Mouse (Mus musculus) gastrocnemius, postnatal 25 days (tissue): ENCODE measurements around the gene Mcts2. TPM values are rescaled to one million over a fixed set of nuclear protein-coding genes. Genes with fewer than 3 reads are reported as not detected.

Source experiments
- DNase-seq: peaks from one replicate; pipeline ENCODE4 v3.0.0; 2022
- total RNA-seq, 2 experiments: library from RNA; stranded (reverse); gene quantifications; 1 replicate in 1 of 2; 2 replicates in 1 of 2; pipeline ENCODE4 v1.2.3; 2021

Mcts2 gene
- total RNA-seq, 2 experiments from 2014 or later = 11.3 to 11.5 TPM

DNA sequence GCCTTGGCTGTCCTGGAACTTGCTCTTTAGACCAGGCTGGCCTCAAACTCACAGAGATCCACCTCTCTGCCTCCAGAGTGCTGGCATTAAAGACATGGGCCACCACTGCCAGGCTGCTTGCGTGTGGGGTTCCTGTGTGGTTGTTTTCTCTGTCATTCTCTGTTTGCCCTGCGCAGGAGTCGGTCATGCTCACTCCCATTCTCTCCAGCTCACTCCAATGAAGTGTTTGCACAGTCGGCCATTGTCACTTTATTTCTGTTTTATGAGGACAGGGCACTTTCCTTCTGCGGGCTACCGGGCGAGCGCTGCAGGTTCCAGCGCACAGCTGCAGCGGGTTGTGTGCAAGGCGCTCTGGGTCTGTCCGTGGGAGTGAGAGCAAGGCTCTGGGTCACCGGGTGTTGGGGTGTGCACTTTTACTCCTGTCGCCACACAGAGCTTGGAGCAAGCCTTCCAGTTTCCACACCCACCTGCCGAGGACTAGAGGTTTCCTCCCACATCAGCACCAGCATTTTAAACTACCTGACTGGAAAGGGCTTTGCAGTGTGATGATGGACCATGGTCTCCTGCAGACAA lies 38.4 kb downstream of the Mcts2 start:
- DNase-seq = no peak

DNA sequence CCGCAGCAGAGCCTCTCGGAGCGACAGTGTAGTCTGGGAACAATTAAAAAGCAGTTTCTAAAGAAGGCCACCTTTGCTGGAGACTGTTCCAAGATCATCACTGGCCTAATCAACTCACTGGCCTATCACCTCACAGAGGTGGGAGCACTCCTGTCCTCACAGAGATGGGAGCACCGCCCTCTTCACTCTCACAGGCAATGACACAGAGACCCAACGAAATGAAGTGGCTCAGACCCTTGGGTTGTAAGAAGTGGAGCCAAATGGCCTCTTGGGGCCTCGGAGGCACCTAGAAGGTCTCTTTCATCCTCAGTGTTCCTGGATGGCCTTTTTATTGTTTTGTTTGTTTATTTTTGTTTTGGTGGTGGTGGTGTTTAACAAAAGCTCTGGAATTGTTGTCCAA lies 39.4 kb downstream of the Mcts2 start:
- DNase-seq = no peak

DNA sequence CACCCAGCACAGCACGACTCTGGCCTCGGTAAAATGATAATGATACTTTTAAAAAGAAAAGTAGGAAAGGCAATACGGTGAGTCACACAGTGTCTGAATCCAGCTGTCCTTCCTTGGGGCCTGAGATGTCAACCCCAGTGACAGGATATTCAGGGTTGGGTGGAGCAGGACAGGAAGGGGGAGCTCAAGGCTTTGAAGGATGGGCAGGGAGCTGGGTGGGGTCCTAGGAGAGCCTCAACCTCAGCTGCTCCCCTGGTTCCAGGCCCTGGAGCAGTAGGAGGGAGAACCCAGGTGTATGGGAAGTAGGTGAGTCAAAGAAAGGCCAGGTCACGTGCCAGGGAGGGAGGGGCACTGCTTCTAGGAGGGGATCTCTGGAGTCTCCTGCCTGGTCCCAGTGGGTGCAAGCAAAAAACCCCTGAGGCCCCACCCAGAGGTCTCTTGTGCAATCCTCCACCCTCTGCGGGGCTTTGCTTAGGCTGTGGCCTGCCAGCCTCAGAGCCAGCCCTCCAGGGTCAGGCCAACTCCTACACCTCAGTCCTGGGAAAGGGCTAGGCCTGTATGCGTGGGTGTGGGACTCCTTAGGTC lies 40.0 kb downstream of the Mcts2 start:
- DNase-seq = no peak

- DNase-seq = peak; percentile 57
Observed at GRCm38 (mm10) chr2:152727795-152728510, 41.1 kb downstream of the Mcts2 start.

- no peak for DNase-seq
Observed at GRCm38 (mm10) chr2:152728594-152728993, 41.8 kb downstream of the Mcts2 start.

- DNase-seq = no peak
Observed at GRCm38 (mm10) chr2:152729013-152729635, 42.3 kb downstream of the Mcts2 start.

- peak; percentile 74 for DNase-seq
Observed at GRCm38 (mm10) chr2:152729636-152730020, 42.8 kb downstream of the Mcts2 start.

DNA sequence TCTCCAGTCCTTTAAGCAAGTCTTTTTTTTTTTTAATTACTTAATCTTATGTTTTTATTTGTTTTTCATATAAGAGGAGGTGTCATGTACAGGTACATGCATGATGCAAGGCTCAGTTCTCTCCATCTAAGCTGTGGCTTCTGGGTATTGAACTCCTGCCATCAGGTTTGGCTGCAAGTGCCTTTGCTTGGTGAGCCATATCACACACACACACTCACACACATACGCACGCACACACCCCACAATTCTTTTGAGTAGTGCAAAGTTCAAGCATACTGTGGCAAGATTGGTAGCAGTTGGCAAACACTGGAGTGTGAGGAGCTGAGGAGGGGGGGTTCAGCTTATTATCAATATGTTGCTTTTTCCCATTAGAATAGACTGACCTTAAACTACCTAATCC lies 46.4 kb downstream of the Mcts2 start:
- DNase-seq = no peak

- no peak for DNase-seq
Observed at GRCm38 (mm10) chr2:152734501-152734900, 47.7 kb downstream of the Mcts2 start.

DNA sequence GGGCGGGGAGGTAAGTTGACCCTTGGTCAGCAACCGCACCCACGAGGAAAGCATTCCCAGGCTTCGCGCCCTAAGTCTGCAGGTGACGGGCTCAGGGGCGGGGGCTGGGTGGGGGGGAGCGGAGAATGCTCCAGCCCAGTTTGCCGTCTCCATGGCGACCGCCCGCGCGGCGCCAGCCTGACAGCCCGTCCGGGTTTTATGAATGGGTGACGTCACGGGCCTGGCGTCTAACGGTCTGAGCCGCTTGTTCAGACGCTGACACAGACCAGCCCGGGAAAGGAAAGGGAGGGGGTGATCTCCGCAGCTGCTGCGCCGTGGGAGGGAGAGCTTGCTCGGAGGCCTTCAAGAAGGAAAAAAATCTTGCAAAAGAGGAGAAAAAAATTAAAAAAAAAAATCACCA lies 48.1 kb downstream of the Mcts2 start:
- peak; percentile 86 for DNase-seq

DNA sequence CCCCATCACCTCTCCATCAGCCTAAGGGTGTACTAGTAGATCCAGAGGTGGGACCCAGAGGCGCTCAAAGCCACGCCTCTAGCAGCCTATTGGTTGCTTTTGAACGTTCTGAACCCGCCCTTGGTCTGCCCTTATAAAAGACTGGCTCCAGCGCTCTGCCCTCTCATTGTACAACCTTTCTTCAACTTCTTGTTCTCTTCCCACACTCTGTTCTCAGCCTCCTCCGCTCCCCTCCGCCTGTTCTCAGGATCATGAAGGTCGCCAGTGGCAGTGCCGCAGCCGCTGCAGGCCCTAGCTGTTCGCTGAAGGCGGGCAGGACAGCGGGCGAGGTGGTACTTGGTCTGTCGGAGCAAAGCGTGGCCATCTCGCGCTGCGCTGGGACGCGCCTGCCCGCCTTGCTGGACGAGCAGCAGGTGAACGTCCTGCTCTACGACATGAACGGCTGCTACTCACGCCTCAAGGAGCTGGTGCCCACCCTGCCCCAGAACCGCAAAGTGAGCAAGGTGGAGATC lies 49.3 kb downstream of the Mcts2 start, which contains the start of gene Id1:
TSS of gene Id1 (plus strand) at position 162 of the 512 bp plus-strand sequence.
- peak; percentile 81 for DNase-seq

- no peak for DNase-seq
Observed at GRCm38 (mm10) chr2:152736748-152737147, 49.9 kb downstream of the Mcts2 start.

Other genes with a start within 250 kb of the Mcts2 start
- gene Defb23, start 222.4 kb upstream of the Mcts2 start, total RNA-seq = not detected
- not detected for gene Defb20, start 210.0 kb upstream of the Mcts2 start, total RNA-seq
- not detected for gene Defb22, start 196.9 kb upstream of the Mcts2 start, total RNA-seq
- not detected for gene Defb26, start 175.3 kb upstream of the Mcts2 start, total RNA-seq
- gene Defb28, start 168.8 kb upstream of the Mcts2 start, total RNA-seq = not detected
- not detected for gene Defb29, start 146.9 kb upstream of the Mcts2 start, total RNA-seq
- gene Gm17416, start 117.7 kb upstream of the Mcts2 start, total RNA-seq = not detected
- not detected for gene Defb21, start 114.3 kb upstream of the Mcts2 start, total RNA-seq
- not detected for gene Defb19, start 106.7 kb upstream of the Mcts2 start, total RNA-seq
- gene Defb45, start 87.6 kb upstream of the Mcts2 start, total RNA-seq = not detected
- gene Defb36, start 82.7 kb upstream of the Mcts2 start, total RNA-seq = not detected
- gene Defb25, start 64.0 kb upstream of the Mcts2 start, total RNA-seq = not detected
- 1 to 10 TPM; 2.9 to 3.8 TPM for gene Rem1, start 60.1 kb upstream of the Mcts2 start, total RNA-seq
- gene H13, start 17.6 kb upstream of the Mcts2 start, total RNA-seq = 10 to 100 TPM; 29.5 to 38.6 TPM
- 10 to 100 TPM in 1 of 2 experiments, 1 to 10 TPM in 1; 9.7 to 14.0 TPM for gene Id1, start 49.2 kb downstream of the Mcts2 start, total RNA-seq
- gene Cox4i2, start 67.1 kb downstream of the Mcts2 start, total RNA-seq = 1 to 10 TPM; 2.2 to 2.7 TPM
- 10 to 100 TPM; 13.8 to 16.4 TPM for gene Bcl2l1, start 144.7 kb downstream of the Mcts2 start, total RNA-seq
- gene Tpx2, start 160.9 kb downstream of the Mcts2 start, total RNA-seq = 1 to 10 TPM in 1 of 2 experiments, under 1 TPM in 1; 0.92 to 1.5 TPM
- gene Mylk2, start 224.3 kb downstream of the Mcts2 start, total RNA-seq = 100 to 1,000 TPM; 290 to 471 TPM
- gene Foxs1, start 246.2 kb downstream of the Mcts2 start, total RNA-seq = 1 to 10 TPM; 1.8 to 2.4 TPM